Mouse (Mus musculus) forebrain, embryonic 14.5 days (tissue): ENCODE measurements at regions not wholly inside any gene's neighbourhood (a gene's known extent, or its start where the extent isn't known, plus 50 kb on each side); places are given as distances from the start of the nearest gene placed in this dataset.
A peak's percentile ranks its signal among the peaks of the same experiment; 100 is the strongest.

ENCODE experiments used
- ATAC-seq: fragments of 200-750 bp; cut with Nextera tagmentation; 2 replicates; pipeline ENCODE4 v1.8.0; 2017; ENCODE audit warnings: mild to moderate bottlenecking, moderate library complexity
- DNase-seq: peaks from one replicate; pipeline ENCODE4 v3.0.0-alpha.2; 2015; ENCODE audit warnings: low spot score
- H3K27ac ChIP-seq: fragments of 300-500 bp; sonication (generic); 2 replicates; pipeline ENCODE4 v1.5.1; 2014; ENCODE audit warnings: low read depth, mild to moderate bottlenecking, control low read depth, low read length, moderate library complexity
- H3K27me3 ChIP-seq: fragments of 300-500 bp; sonication (generic); replicated peaks from 2 replicates; pipeline ENCODE4 v1.6.1; 2014; ENCODE audit warnings: low read length, control low read depth, mixed read lengths; ENCODE audit not compliant: control insufficient read depth, insufficient read depth
- H3K36me3 ChIP-seq: fragments of 300-500 bp; sonication (generic); 2 replicates; pipeline ENCODE4 v1.6.1; 2014; ENCODE audit warnings: low read length, control low read depth; ENCODE audit not compliant: control insufficient read depth, insufficient read depth
- H3K4me1 ChIP-seq: fragments of 300-500 bp; sonication (generic); 2 replicates; pipeline ENCODE4 v1.6.1; 2014; ENCODE audit warnings: antibody characterized with exemption, low read length, control low read depth; ENCODE audit not compliant: control insufficient read depth, insufficient read depth
- H3K4me2 ChIP-seq: fragments of 300-500 bp; sonication (generic); 2 replicates; pipeline ENCODE4 v1.6.1; 2014; ENCODE audit warnings: mild to moderate bottlenecking, control low read depth, low read length
- H3K4me3 ChIP-seq: fragments of 300-500 bp; sonication (generic); 2 replicates; pipeline ENCODE4 v1.5.1; 2014; ENCODE audit warnings: low read depth, low read length, control low read depth
- H3K9ac ChIP-seq: fragments of 300-500 bp; sonication (generic); 2 replicates; pipeline ENCODE4 v1.6.1; 2014; ENCODE audit warnings: mild to moderate bottlenecking, low read length, control low read depth, moderate library complexity
- H3K9me3 ChIP-seq: fragments of 300-500 bp; sonication (generic); replicated peaks from 2 replicates; pipeline ENCODE4 v1.6.1; 2016; ENCODE audit warnings: low read length, control low read depth, mixed read lengths; ENCODE audit not compliant: control insufficient read depth
- WGBS: fragments of 180-500 bp; shearing (Covaris S2); extraction: QIAGEN DNeasy Blood & Tissue Kit; methylation state at CpG from one replicate; pipeline ENCODE4 v1.1.7; 2014; 5-methylcytosine and 5-hydroxymethylcytosine counted together

GRCm38 (mm10) chr1:82110071-82110635 lies 122.8 kb upstream of the Gm9747 start:
- ATAC-seq = no peak
- H3K4me3 ChIP-seq = no peak overlapping the region
- no peak for DNase-seq
- WGBS = 90% methylated on average over 1 of the region's 1 CpGs
- H3K27ac ChIP-seq = no peak overlapping the region
- no peaks in the 10 kb centered on the region for H3K27me3 ChIP-seq
- H3K4me2 ChIP-seq = no peak overlapping the region
- H3K9ac ChIP-seq = no peak overlapping the region
- no peaks in the 10 kb centered on the region for H3K9me3 ChIP-seq
- H3K36me3 ChIP-seq = no peaks in the 10 kb centered on the region
- H3K4me1 ChIP-seq = no peaks in the 10 kb centered on the region

- DNase-seq (no peak), ATAC-seq (no peak)
- H3K4me3 ChIP-seq = no peak overlapping the region
- no peaks in the 10 kb centered on the region for H3K36me3 ChIP-seq
- no peak overlapping the region for H3K4me2 ChIP-seq
- H3K9ac ChIP-seq = no peak overlapping the region
- no peak overlapping the region for H3K27ac ChIP-seq
- no peaks in the 10 kb centered on the region for H3K9me3 ChIP-seq
- H3K4me1 ChIP-seq = no peaks in the 10 kb centered on the region
- H3K27me3 ChIP-seq = no peaks in the 10 kb centered on the region
- 48% methylated on average over 5 of the region's 5 CpGs for WGBS
Measured at GRCm38 (mm10) chr1:82112401-82112800, 120.5 kb upstream of the Gm9747 start.

- no peak overlapping the region for H3K4me2 ChIP-seq
- no peak overlapping the region for H3K4me3 ChIP-seq
- H3K27me3 ChIP-seq = no peaks in the 10 kb centered on the region
- ATAC-seq = no peak
- H3K27ac ChIP-seq = no peak overlapping the region
- no peaks in the 10 kb centered on the region for H3K4me1 ChIP-seq
- peak; percentile 15 for DNase-seq
- no peak overlapping the region for H3K9ac ChIP-seq
- no peaks in the 10 kb centered on the region for H3K36me3 ChIP-seq
- no peaks in the 10 kb centered on the region for H3K9me3 ChIP-seq
- 65% methylated on average over 5 of the region's 5 CpGs for WGBS
Measured at GRCm38 (mm10) chr1:82124503-82124902, 108.4 kb upstream of the Gm9747 start.

- H3K27ac ChIP-seq = no peak overlapping the region
- H3K4me3 ChIP-seq = no peak overlapping the region
- H3K9me3 ChIP-seq = no peaks in the 10 kb centered on the region
- no peaks in the 10 kb centered on the region for H3K4me1 ChIP-seq
- H3K9ac ChIP-seq = no peak overlapping the region
- DNase-seq (peak; percentile 14), ATAC-seq (no peak)
- 31% methylated on average over 5 of the region's 5 CpGs for WGBS
- H3K4me2 ChIP-seq = no peak overlapping the region
- no peaks in the 10 kb centered on the region for H3K36me3 ChIP-seq
- H3K27me3 ChIP-seq = no peaks in the 10 kb centered on the region
Measured at GRCm38 (mm10) chr1:82129700-82130275, 103.1 kb upstream of the Gm9747 start.

GRCm38 (mm10) chr1:82132536-82132935 lies 100.4 kb upstream of the Gm9747 start:
- WGBS = 62% methylated on average over 6 of the region's 6 CpGs
- Histone ChIP-seq H3K9me3 (no peaks in the 10 kb centered on the region), H3K36me3 (no peaks in the 10 kb centered on the region), H3K4me2 (no peak overlapping the region), H3K9ac (no peak overlapping the region), H3K27me3 (no peaks in the 10 kb centered on the region), H3K27ac (no peak overlapping the region), H3K4me3 (no peak overlapping the region), H3K4me1 (no peaks in the 10 kb centered on the region)
- DNase-seq = no peak
- ATAC-seq = no peak

GRCm38 (mm10) chr1:82134938-82135337 lies 98.0 kb upstream of the Gm9747 start:
- WGBS = 92% methylated on average over 2 of the region's 2 CpGs
- Histone ChIP-seq H3K4me1 (no peaks in the 10 kb centered on the region), H3K4me3 (no peak overlapping the region), H3K36me3 (no peaks in the 10 kb centered on the region), H3K27me3 (no peaks in the 10 kb centered on the region), H3K9me3 (no peaks in the 10 kb centered on the region), H3K27ac (no peak overlapping the region), H3K4me2 (no peak overlapping the region), H3K9ac (no peak overlapping the region)
- ATAC-seq (no peak), DNase-seq (no peak)

GRCm38 (mm10) chr1:82135761-82136331 lies 97.1 kb upstream of the Gm9747 start:
- ATAC-seq (no peak), DNase-seq (no peak)
- no peak overlapping the region for H3K27ac ChIP-seq
- H3K9ac ChIP-seq = no peak overlapping the region
- H3K4me3 ChIP-seq = no peak overlapping the region
- no peaks in the 10 kb centered on the region for H3K9me3 ChIP-seq
- H3K4me1 ChIP-seq = no peaks in the 10 kb centered on the region
- no peaks in the 10 kb centered on the region for H3K36me3 ChIP-seq
- H3K27me3 ChIP-seq = no peaks in the 10 kb centered on the region
- WGBS = 64% methylated on average over 8 of the region's 8 CpGs
- H3K4me2 ChIP-seq = no peak overlapping the region

GRCm38 (mm10) chr1:82145256-82145655 lies 87.7 kb upstream of the Gm9747 start:
- DNase-seq = no peak
- no peak for ATAC-seq
- no peaks in the 10 kb centered on the region for H3K4me1 ChIP-seq

More at GRCm38 (mm10) chr1:82145256-82145655, 87.7 kb upstream of the Gm9747 start:
- H3K4me2 ChIP-seq = no peak overlapping the region
- no peaks in the 10 kb centered on the region for H3K36me3 ChIP-seq
- no peak overlapping the region for H3K4me3 ChIP-seq
- no peak overlapping the region for H3K9ac ChIP-seq
- 88% methylated on average over 2 of the region's 2 CpGs for WGBS
- H3K27me3 ChIP-seq = no peaks in the 10 kb centered on the region
- H3K27ac ChIP-seq = no peak overlapping the region
- H3K9me3 ChIP-seq = no peaks in the 10 kb centered on the region
